Mouse (Mus musculus) embryonic facial prominence, embryonic 13.5 days (tissue): Measurements from ENCODE around the gene Cep128. TPM values are rescaled to one million over a fixed set of nuclear protein-coding genes. Genes with fewer than 3 reads are reported as not detected.

ENCODE experiments used
- ATAC-seq: fragments of 200-750 bp; cut with Nextera tagmentation; 2 replicates; pipeline ENCODE4 v1.8.0; 2017; ENCODE audit warnings: low read depth; ENCODE audit not compliant: insufficient number of reproducible peaks, insufficient read depth, low FRiP score, low TSS enrichment
- H3K27ac ChIP-seq: fragments of 300-500 bp; sonication (generic); 2 replicates; pipeline ENCODE4 v1.5.1; 2015; ENCODE audit warnings: moderate library complexity, mild to moderate bottlenecking, inconsistent platforms
- H3K27me3 ChIP-seq: fragments of 300-500 bp; sonication (generic); 2 replicates; pipeline ENCODE4 v1.6.1; 2015; ENCODE audit warnings: mild to moderate bottlenecking, inconsistent platforms
- H3K36me3 ChIP-seq: fragments of 300-500 bp; sonication (generic); 2 replicates; pipeline ENCODE4 v1.6.1; 2015; ENCODE audit warnings: mild to moderate bottlenecking, inconsistent platforms
- H3K4me1 ChIP-seq: fragments of 300-500 bp; sonication (generic); 2 replicates; pipeline ENCODE4 v1.6.1; 2015; ENCODE audit warnings: inconsistent platforms
- H3K4me2 ChIP-seq: fragments of 300-500 bp; sonication (generic); 2 replicates; pipeline ENCODE4 v1.6.1; 2015; ENCODE audit warnings: moderate library complexity, mild to moderate bottlenecking, inconsistent platforms
- H3K4me3 ChIP-seq: fragments of 300-500 bp; sonication (generic); 2 replicates; pipeline ENCODE4 v1.5.1; 2015; ENCODE audit warnings: mild to moderate bottlenecking, inconsistent platforms
- H3K9ac ChIP-seq: fragments of 300-500 bp; sonication (generic); 2 replicates; pipeline ENCODE4 v1.6.1; 2015; ENCODE audit warnings: mild to moderate bottlenecking, inconsistent platforms
- H3K9me3 ChIP-seq: fragments of 300-500 bp; sonication (generic); 2 replicates; pipeline ENCODE4 v1.6.1; 2016; ENCODE audit warnings: inconsistent platforms
- WGBS: fragments of 180-500 bp; shearing (Covaris S2); methylation state at CpG from one replicate; pipeline ENCODE4 v1.1.7; 2015; ENCODE audit warnings: mixed read lengths; 5-methylcytosine and 5-hydroxymethylcytosine counted together
- polyA plus RNA-seq: library from polyadenylated mRNA; unstranded; fragments of >200 nt; fragmentation: Nextera tagmentation; extraction: Ambion mirVana; gene quantifications from 2 replicates; pipeline ENCODE4 v1.2.1, GENCODE M21; 2015

Cep128 gene
- polyA plus RNA-seq, 1 experiment from 2014 or later = 9.1 TPM

GRCm38 (mm10) chr12:91262801-91263200 lies 121.4 kb downstream of the Cep128 start:
- H3K27ac ChIP-seq = no peak overlapping the region
- no peak overlapping the region for H3K9ac ChIP-seq
- WGBS = 79% methylated on average over 3 of the region's 3 CpGs
- peaks cover 5% of the 10 kb centered on the region; the same call in 1 of the 2 replicates for H3K4me1 ChIP-seq
- no peaks in the 10 kb centered on the region for H3K27me3 ChIP-seq
- no peak overlapping the region for H3K4me3 ChIP-seq
- H3K36me3 ChIP-seq = no peaks in the 10 kb centered on the region; the same call in 1 of the 2 replicates
- no peak for ATAC-seq
- H3K4me2 ChIP-seq = no peak overlapping the region
- H3K9me3 ChIP-seq = no peaks in the 10 kb centered on the region

GRCm38 (mm10) chr12:91256334-91256733 lies 127.9 kb downstream of the Cep128 start:
- H3K27me3 ChIP-seq = no peaks in the 10 kb centered on the region
- H3K9me3 ChIP-seq = no peaks in the 10 kb centered on the region
- H3K27ac ChIP-seq = no peak overlapping the region
- ATAC-seq = no peak
- H3K36me3 ChIP-seq = no peaks in the 10 kb centered on the region
- no peak overlapping the region for H3K4me2 ChIP-seq
- WGBS = 91% methylated on average over 7 of the region's 7 CpGs
- no peak overlapping the region for H3K9ac ChIP-seq
- no peak overlapping the region for H3K4me3 ChIP-seq
- H3K4me1 ChIP-seq = no peaks in the 10 kb centered on the region

GRCm38 (mm10) chr12:91254831-91255230 lies 129.4 kb downstream of the Cep128 start:
- Histone ChIP-seq H3K27me3 (no peaks in the 10 kb centered on the region), H3K4me3 (no peak overlapping the region), H3K9ac (no peak overlapping the region), H3K27ac (no peak overlapping the region), H3K36me3 (no peaks in the 10 kb centered on the region), H3K4me1 (no peaks in the 10 kb centered on the region), H3K9me3 (no peaks in the 10 kb centered on the region), H3K4me2 (no peak overlapping the region)
- 94% methylated on average over 6 of the region's 6 CpGs for WGBS
- ATAC-seq = no peak

- ATAC-seq = no peak
- Histone ChIP-seq H3K9ac (no peak overlapping the region), H3K4me1 (no peaks in the 10 kb centered on the region), H3K27ac (no peak overlapping the region), H3K9me3 (no peaks in the 10 kb centered on the region), H3K36me3 (no peaks in the 10 kb centered on the region), H3K4me2 (no peak overlapping the region), H3K27me3 (no peaks in the 10 kb centered on the region), H3K4me3 (no peak overlapping the region)
- 91% methylated on average over 7 of the region's 7 CpGs for WGBS
Observed at GRCm38 (mm10) chr12:91220609-91221008, 163.6 kb downstream of the Cep128 start.

- no peaks in the 10 kb centered on the region for H3K27me3 ChIP-seq
- no peak overlapping the region for H3K9ac ChIP-seq
- no peaks in the 10 kb centered on the region for H3K4me1 ChIP-seq
- no peaks in the 10 kb centered on the region for H3K36me3 ChIP-seq
- no peak overlapping the region for H3K27ac ChIP-seq
- H3K4me3 ChIP-seq = no peak overlapping the region
- 85% methylated on average over 3 of the region's 3 CpGs for WGBS
- no peaks in the 10 kb centered on the region for H3K9me3 ChIP-seq
- H3K4me2 ChIP-seq = no peak overlapping the region
- ATAC-seq = no peak
Observed at GRCm38 (mm10) chr12:91205550-91205949, 178.7 kb downstream of the Cep128 start.

- H3K36me3 ChIP-seq = no peaks in the 10 kb centered on the region
- H3K4me3 ChIP-seq = no peak overlapping the region
- 85% methylated on average over 3 of the region's 3 CpGs for WGBS
- H3K9ac ChIP-seq = no peak overlapping the region
- no peaks in the 10 kb centered on the region for H3K27me3 ChIP-seq
- H3K4me1 ChIP-seq = no peaks in the 10 kb centered on the region
- ATAC-seq = no peak
- H3K9me3 ChIP-seq = no peaks in the 10 kb centered on the region
- H3K4me2 ChIP-seq = no peak overlapping the region
- H3K27ac ChIP-seq = no peak overlapping the region
Observed at GRCm38 (mm10) chr12:91204330-91204729, 179.9 kb downstream of the Cep128 start.

GRCm38 (mm10) chr12:91202496-91202895 lies 181.7 kb downstream of the Cep128 start:
- Histone ChIP-seq H3K4me2 (no peak overlapping the region), H3K4me1 (no peaks in the 10 kb centered on the region), H3K4me3 (no peak overlapping the region), H3K27ac (no peak overlapping the region), H3K27me3 (no peaks in the 10 kb centered on the region), H3K9me3 (no peaks in the 10 kb centered on the region), H3K9ac (no peak overlapping the region), H3K36me3 (no peaks in the 10 kb centered on the region)
- WGBS = 86% methylated on average over 1 of the region's 1 CpGs
- no peak for ATAC-seq

- H3K9me3 ChIP-seq = no peaks in the 10 kb centered on the region
- WGBS = 37% methylated on average over 4 of the region's 4 CpGs
- ATAC-seq = no peak
- no peaks in the 10 kb centered on the region for H3K36me3 ChIP-seq
- no peak overlapping the region for H3K4me2 ChIP-seq
- no peak overlapping the region for H3K9ac ChIP-seq
- no peaks in the 10 kb centered on the region for H3K27me3 ChIP-seq
- no peaks in the 10 kb centered on the region for H3K4me1 ChIP-seq
- H3K27ac ChIP-seq = no peak overlapping the region
- H3K4me3 ChIP-seq = no peak overlapping the region
Observed at GRCm38 (mm10) chr12:91189111-91189510, 195.1 kb downstream of the Cep128 start.

GRCm38 (mm10) chr12:91185564-91185963 lies 198.6 kb downstream of the Cep128 start:
- Histone ChIP-seq H3K9ac (no peak overlapping the region), H3K27ac (no peak overlapping the region), H3K36me3 (no peaks in the 10 kb centered on the region), H3K4me2 (no peak overlapping the region), H3K27me3 (no peaks in the 10 kb centered on the region), H3K4me3 (no peak overlapping the region), H3K9me3 (no peaks in the 10 kb centered on the region), H3K4me1 (no peaks in the 10 kb centered on the region)
- ATAC-seq = no peak
- WGBS = 76% methylated on average over 5 of the region's 5 CpGs

- Histone ChIP-seq H3K4me3 (no peak overlapping the region), H3K36me3 (no peaks in the 10 kb centered on the region), H3K4me2 (no peak overlapping the region), H3K9ac (no peak overlapping the region), H3K4me1 (no peaks in the 10 kb centered on the region), H3K27ac (no peak overlapping the region), H3K9me3 (no peaks in the 10 kb centered on the region), H3K27me3 (no peaks in the 10 kb centered on the region)
- 83% methylated on average over 1 of the region's 1 CpGs for WGBS
- no peak for ATAC-seq
Observed at GRCm38 (mm10) chr12:91184616-91185015, 199.6 kb downstream of the Cep128 start.

GRCm38 (mm10) chr12:91183928-91184327 lies 200.3 kb downstream of the Cep128 start:
- H3K4me2 ChIP-seq = no peak overlapping the region
- no peaks in the 10 kb centered on the region for H3K4me1 ChIP-seq
- WGBS = 74% methylated on average over 2 of the region's 2 CpGs
- no peak overlapping the region for H3K9ac ChIP-seq
- no peaks in the 10 kb centered on the region for H3K27me3 ChIP-seq
- no peaks in the 10 kb centered on the region for H3K36me3 ChIP-seq
- ATAC-seq = no peak
- no peak overlapping the region for H3K4me3 ChIP-seq
- H3K27ac ChIP-seq = no peak overlapping the region
- no peaks in the 10 kb centered on the region for H3K9me3 ChIP-seq

- H3K27me3 ChIP-seq = no peaks in the 10 kb centered on the region
- H3K27ac ChIP-seq = no peak overlapping the region
- no peaks in the 10 kb centered on the region for H3K4me1 ChIP-seq
- no peak for ATAC-seq
- H3K9ac ChIP-seq = no peak overlapping the region
- H3K9me3 ChIP-seq = no peaks in the 10 kb centered on the region
- H3K4me3 ChIP-seq = no peak overlapping the region
- no peak overlapping the region for H3K4me2 ChIP-seq
- 93% methylated on average over 4 of the region's 4 CpGs for WGBS
- H3K36me3 ChIP-seq = no peaks in the 10 kb centered on the region
Observed at GRCm38 (mm10) chr12:91183304-91183855, 200.8 kb downstream of the Cep128 start.
